Mouse (Mus musculus) limb, embryonic 15.5 days (tissue): ENCODE data around the gene Ptpn14. TPM values are rescaled to one million over a fixed set of nuclear protein-coding genes. Genes with fewer than 3 reads are reported as not detected.

Experiments used
- ATAC-seq: fragments of 200-750 bp; cut with Nextera tagmentation; 2 replicates; pipeline ENCODE4 v1.8.0; 2017; ENCODE audit warnings: low read depth, moderate TSS enrichment; ENCODE audit not compliant: insufficient number of reproducible peaks, low FRiP score, low TSS enrichment
- H3K27ac ChIP-seq: fragments of 300-500 bp; sonication (generic); 2 replicates; pipeline ENCODE4 v1.5.1; 2015; ENCODE audit warnings: moderate library complexity, mild to moderate bottlenecking, inconsistent platforms
- H3K27me3 ChIP-seq: fragments of 300-500 bp; sonication (generic); 2 replicates; pipeline ENCODE4 v1.6.1; 2015; ENCODE audit warnings: inconsistent platforms
- H3K36me3 ChIP-seq: fragments of 300-500 bp; sonication (generic); 2 replicates; pipeline ENCODE4 v1.6.1; 2015; ENCODE audit warnings: inconsistent platforms
- H3K4me1 ChIP-seq: fragments of 300-500 bp; sonication (generic); 2 replicates; pipeline ENCODE4 v1.6.1; 2015; ENCODE audit warnings: inconsistent platforms
- H3K4me2 ChIP-seq: fragments of 300-500 bp; sonication (generic); 2 replicates; pipeline ENCODE4 v1.6.1; 2015; ENCODE audit warnings: mild to moderate bottlenecking, inconsistent platforms
- H3K4me3 ChIP-seq: fragments of 300-500 bp; sonication (generic); 2 replicates; pipeline ENCODE4 v1.5.1; 2015; ENCODE audit warnings: mild to moderate bottlenecking, inconsistent platforms
- H3K9ac ChIP-seq: fragments of 300-500 bp; sonication (generic); 2 replicates; pipeline ENCODE4 v1.6.1; 2015; ENCODE audit warnings: inconsistent platforms
- H3K9me3 ChIP-seq: fragments of 300-500 bp; sonication (generic); 2 replicates; pipeline ENCODE4 v1.6.1; 2016; ENCODE audit warnings: inconsistent platforms
- WGBS: fragments of 180-500 bp; shearing (Covaris S2); methylation state at CpG from one replicate; pipeline ENCODE4 v1.1.7; 2015; 5-methylcytosine and 5-hydroxymethylcytosine counted together
- polyA plus RNA-seq: library from polyadenylated mRNA; unstranded; fragments of >200 nt; fragmentation: Nextera tagmentation; extraction: Ambion mirVana; gene quantifications from 2 replicates; pipeline ENCODE4 v1.2.1, GENCODE M21; 2015

Ptpn14 gene
- polyA plus RNA-seq, 1 experiment from 2014 or later: 11.8 TPM

- 75% methylated on average over 6 of the region's 6 CpGs for WGBS
- ATAC-seq: no peak
- peaks cover 9% of the 10 kb centered on the region; the same call in 1 of the 2 replicates for H3K4me1 ChIP-seq
- no peak overlapping the region for H3K27ac ChIP-seq
- H3K36me3 ChIP-seq: no peaks in the 10 kb centered on the region
- no peak overlapping the region for H3K9ac ChIP-seq
- no peaks in the 10 kb centered on the region for H3K9me3 ChIP-seq
- H3K4me3 ChIP-seq: no peak overlapping the region
- H3K27me3 ChIP-seq: no peaks in the 10 kb centered on the region
- no peak overlapping the region for H3K4me2 ChIP-seq
Observed at GRCm38 (mm10) chr1:189700186-189700585, 27.9 kb upstream of the Ptpn14 start.

GRCm38 (mm10) chr1:189700990-189701389 lies 27.1 kb upstream of the Ptpn14 start:
- no peak for ATAC-seq
- no peak overlapping the region for H3K9ac ChIP-seq
- H3K27me3 ChIP-seq: no peaks in the 10 kb centered on the region
- H3K4me2 ChIP-seq: no peak overlapping the region
- H3K4me3 ChIP-seq: no peak overlapping the region
- H3K36me3 ChIP-seq: no peaks in the 10 kb centered on the region
- no peak overlapping the region for H3K27ac ChIP-seq
- no peaks in the 10 kb centered on the region for H3K9me3 ChIP-seq
- H3K4me1 ChIP-seq: peaks cover 13% of the 10 kb centered on the region
- 2% methylated on average over 6 of the region's 6 CpGs for WGBS

GRCm38 (mm10) chr1:189703156-189703555 lies 24.9 kb upstream of the Ptpn14 start:
- Histone ChIP-seq H3K27ac (no peak overlapping the region), H3K9ac (no peak overlapping the region), H3K4me2 (no peak overlapping the region), H3K4me3 (no peak overlapping the region), H3K9me3 (no peaks in the 10 kb centered on the region), H3K27me3 (no peaks in the 10 kb centered on the region), H3K36me3 (no peaks in the 10 kb centered on the region), H3K4me1 (peaks cover 33% of the 10 kb centered on the region)
- ATAC-seq: no peak
- WGBS: 36% methylated on average over 7 of the region's 7 CpGs

GRCm38 (mm10) chr1:189703591-189703990 lies 24.5 kb upstream of the Ptpn14 start:
- H3K27ac ChIP-seq: no peak overlapping the region
- H3K4me2 ChIP-seq: no peak overlapping the region
- H3K27me3 ChIP-seq: no peaks in the 10 kb centered on the region
- H3K9ac ChIP-seq: no peak overlapping the region
- H3K4me3 ChIP-seq: no peak overlapping the region
- no peaks in the 10 kb centered on the region for H3K9me3 ChIP-seq
- H3K36me3 ChIP-seq: no peaks in the 10 kb centered on the region
- no peak for ATAC-seq
- WGBS: 46% methylated on average over 7 of the region's 7 CpGs
- peaks cover 36% of the 10 kb centered on the region for H3K4me1 ChIP-seq

GRCm38 (mm10) chr1:189706040-189706645 lies 21.9 kb upstream of the Ptpn14 start:
- no peaks in the 10 kb centered on the region for H3K9me3 ChIP-seq
- ATAC-seq: no peak
- H3K27me3 ChIP-seq: no peaks in the 10 kb centered on the region
- H3K27ac ChIP-seq: peak overlapping the region; percentile 38; the same call in 1 of the 2 replicates
- H3K4me3 ChIP-seq: no peak overlapping the region
- WGBS: 40% methylated on average over 12 of the region's 12 CpGs
- no peak overlapping the region for H3K4me2 ChIP-seq
- H3K36me3 ChIP-seq: no peaks in the 10 kb centered on the region
- H3K9ac ChIP-seq: no peak overlapping the region
- H3K4me1 ChIP-seq: peaks cover 51% of the 10 kb centered on the region

- H3K9ac ChIP-seq: no peak overlapping the region
- H3K4me3 ChIP-seq: no peak overlapping the region
- ATAC-seq: no peak
- H3K4me2 ChIP-seq: no peak overlapping the region
- H3K9me3 ChIP-seq: no peaks in the 10 kb centered on the region
- H3K36me3 ChIP-seq: no peaks in the 10 kb centered on the region
- peaks cover 50% of the 10 kb centered on the region for H3K4me1 ChIP-seq
- H3K27ac ChIP-seq: peak overlapping the region; percentile 38; the same call in 1 of the 2 replicates
- no peaks in the 10 kb centered on the region for H3K27me3 ChIP-seq
Observed at GRCm38 (mm10) chr1:189707014-189707413, 21.1 kb upstream of the Ptpn14 start.

GRCm38 (mm10) chr1:189707419-189707818 lies 20.6 kb upstream of the Ptpn14 start:
- Histone ChIP-seq H3K36me3 (no peaks in the 10 kb centered on the region), H3K27ac (peak overlapping the region; percentile 65), H3K9ac (0 out of 2 replicates have a peak overlapping the region, but pooled peaks have one; percentile 11), H3K4me3 (no peak overlapping the region), H3K4me1 (peaks cover 47% of the 10 kb centered on the region), H3K4me2 (no peak overlapping the region), H3K27me3 (no peaks in the 10 kb centered on the region), H3K9me3 (no peaks in the 10 kb centered on the region)
- no peak for ATAC-seq
- 31% methylated on average over 5 of the region's 5 CpGs for WGBS

GRCm38 (mm10) chr1:189709001-189709400 lies 19.1 kb upstream of the Ptpn14 start:
- Histone ChIP-seq H3K27me3 (no peaks in the 10 kb centered on the region), H3K9me3 (no peaks in the 10 kb centered on the region), H3K4me1 (peaks cover 41% of the 10 kb centered on the region), H3K27ac (peak overlapping the region; percentile 75), H3K4me2 (no peak overlapping the region), H3K36me3 (no peaks in the 10 kb centered on the region), H3K4me3 (no peak overlapping the region), H3K9ac (no peak overlapping the region)
- 40% methylated on average over 8 of the region's 8 CpGs for WGBS
- 0 out of 2 replicates have a peak, but pooled peaks have one; percentile 48 for ATAC-seq

GRCm38 (mm10) chr1:189715915-189716797 lies 11.9 kb upstream of the Ptpn14 start:
- H3K4me1 ChIP-seq: peaks cover 2% of the 10 kb centered on the region; the same call in 1 of the 2 replicates
- H3K9me3 ChIP-seq: no peaks in the 10 kb centered on the region
- H3K27me3 ChIP-seq: no peaks in the 10 kb centered on the region
- WGBS: 41% methylated on average over 19 of the region's 19 CpGs
- H3K27ac ChIP-seq: no peak overlapping the region
- no peak overlapping the region for H3K4me2 ChIP-seq
- no peaks in the 10 kb centered on the region for H3K36me3 ChIP-seq
- no peak for ATAC-seq
- H3K4me3 ChIP-seq: no peak overlapping the region
- no peak overlapping the region for H3K9ac ChIP-seq

- no peak overlapping the region for H3K27ac ChIP-seq
- no peaks in the 10 kb centered on the region for H3K9me3 ChIP-seq
- H3K27me3 ChIP-seq: no peaks in the 10 kb centered on the region
- no peak overlapping the region for H3K4me2 ChIP-seq
- H3K4me3 ChIP-seq: no peak overlapping the region
- H3K9ac ChIP-seq: no peak overlapping the region
- ATAC-seq: no peak
- no peaks in the 10 kb centered on the region for H3K36me3 ChIP-seq
- 92% methylated on average over 11 of the region's 11 CpGs for WGBS
- peaks cover 2% of the 10 kb centered on the region; the same call in 1 of the 2 replicates for H3K4me1 ChIP-seq
Observed at GRCm38 (mm10) chr1:189717546-189717945, 10.5 kb upstream of the Ptpn14 start.

GRCm38 (mm10) chr1:189718600-189718999 lies 9.5 kb upstream of the Ptpn14 start:
- no peaks in the 10 kb centered on the region for H3K9me3 ChIP-seq
- no peak for ATAC-seq
- H3K4me2 ChIP-seq: no peak overlapping the region
- no peak overlapping the region for H3K4me3 ChIP-seq
- H3K27ac ChIP-seq: no peak overlapping the region
- no peak overlapping the region for H3K9ac ChIP-seq
- WGBS: 75% methylated on average over 5 of the region's 5 CpGs
- peaks cover 2% of the 10 kb centered on the region; the same call in 1 of the 2 replicates for H3K4me1 ChIP-seq
- H3K36me3 ChIP-seq: no peaks in the 10 kb centered on the region
- no peaks in the 10 kb centered on the region for H3K27me3 ChIP-seq

GRCm38 (mm10) chr1:189726121-189726520 lies 1.9 kb upstream of the Ptpn14 start:
- Histone ChIP-seq H3K9ac (no peak overlapping the region), H3K4me3 (no peak overlapping the region), H3K27ac (peak overlapping the region; percentile 98), H3K4me2 (no peak overlapping the region), H3K27me3 (no peaks in the 10 kb centered on the region), H3K9me3 (no peaks in the 10 kb centered on the region), H3K36me3 (no peaks in the 10 kb centered on the region), H3K4me1 (peaks cover 39% of the 10 kb centered on the region)
- no peak for ATAC-seq
- 72% methylated on average over 4 of the region's 4 CpGs for WGBS
